Mouse (Mus musculus): ENCODE measurements around the gene Gatd1. TPM values are rescaled to one million over a fixed set of nuclear protein-coding genes. Genes with fewer than 3 reads are reported as not detected.

The Gatd1 gene
- polyA plus RNA-seq, 1 experiment from 2014 or later, result 41.7 TPM

Other genes with a start within 250 kb of the Gatd1 start
- gene Rnh1, start 241.3 kb downstream of the Gatd1 start, polyA plus RNA-seq (2014; fragmentation: Nextera tagmentation; extraction: Ambion mirVana), result 54.7 and 56.7 TPM in 2 replicates
- gene Hras, start 220.1 kb downstream of the Gatd1 start, polyA plus RNA-seq (2014; fragmentation: Nextera tagmentation; extraction: Ambion mirVana), result 70.2 and 96.3 TPM in 2 replicates
- 6.7 and 8.9 TPM in 2 replicates for gene Lrrc56, start 220.0 kb downstream of the Gatd1 start, polyA plus RNA-seq (2014; fragmentation: Nextera tagmentation; extraction: Ambion mirVana)
- gene Lmntd2, start 200.1 kb downstream of the Gatd1 start, polyA plus RNA-seq (2014; fragmentation: Nextera tagmentation; extraction: Ambion mirVana), result 0.94 and 0.95 TPM in 2 replicates
- 23.7 and 23.8 TPM in 2 replicates for gene Rassf7, start 198.3 kb downstream of the Gatd1 start, polyA plus RNA-seq (2014; fragmentation: Nextera tagmentation; extraction: Ambion mirVana)
- gene Phrf1, start 185.4 kb downstream of the Gatd1 start, polyA plus RNA-seq (2014; fragmentation: Nextera tagmentation; extraction: Ambion mirVana), result 64.2 and 78.8 TPM in 2 replicates
- 0.97 and 1.0 TPM in 2 replicates for gene Irf7, start 147.7 kb downstream of the Gatd1 start, polyA plus RNA-seq (2014; fragmentation: Nextera tagmentation; extraction: Ambion mirVana)
- not detected in 2 replicates for gene Cdhr5, start 137.3 kb downstream of the Gatd1 start, polyA plus RNA-seq (2014; fragmentation: Nextera tagmentation; extraction: Ambion mirVana)
- gene Sct, start 135.0 kb downstream of the Gatd1 start, polyA plus RNA-seq (2014; fragmentation: Nextera tagmentation; extraction: Ambion mirVana), result 1.5 and 2.6 TPM in 2 replicates
- gene Drd4, start 122.1 kb downstream of the Gatd1 start, polyA plus RNA-seq (2014; fragmentation: Nextera tagmentation; extraction: Ambion mirVana), result 0.37 and 0.68 TPM in 2 replicates
- gene Deaf1, start 86.4 kb downstream of the Gatd1 start, polyA plus RNA-seq (2014; fragmentation: Nextera tagmentation; extraction: Ambion mirVana), result 118 and 143 TPM in 2 replicates
- gene Tmem80, start 86.4 kb downstream of the Gatd1 start, polyA plus RNA-seq (2014; fragmentation: Nextera tagmentation; extraction: Ambion mirVana), result 39.1 and 41.0 TPM in 2 replicates
- gene Eps8l2, start 75.3 kb downstream of the Gatd1 start, polyA plus RNA-seq (2014; fragmentation: Nextera tagmentation; extraction: Ambion mirVana), result 0.25 and 0.67 TPM in 2 replicates
- gene Taldo1, start 21.9 kb downstream of the Gatd1 start, polyA plus RNA-seq (2014; fragmentation: Nextera tagmentation; extraction: Ambion mirVana), result 418 and 419 TPM in 2 replicates
- gene Cend1, start 15.4 kb upstream of the Gatd1 start, polyA plus RNA-seq (2014; fragmentation: Nextera tagmentation; extraction: Ambion mirVana), result 21.3 and 25.1 TPM in 2 replicates
- gene Slc25a22, start 23.8 kb upstream of the Gatd1 start, polyA plus RNA-seq (2014; fragmentation: Nextera tagmentation; extraction: Ambion mirVana), result 56.0 and 81.6 TPM in 2 replicates
- 5.4 and 5.6 TPM in 2 replicates for gene Pidd1, start 29.9 kb upstream of the Gatd1 start, polyA plus RNA-seq (2014; fragmentation: Nextera tagmentation; extraction: Ambion mirVana)
- gene Rplp2, start 33.2 kb upstream of the Gatd1 start, polyA plus RNA-seq (2014; fragmentation: Nextera tagmentation; extraction: Ambion mirVana), result 740 and 845 TPM in 2 replicates
- gene Pnpla2, start 41.1 kb upstream of the Gatd1 start, polyA plus RNA-seq (2014; fragmentation: Nextera tagmentation; extraction: Ambion mirVana), result 16.3 and 20.5 TPM in 2 replicates
- 3.0 and 4.3 TPM in 2 replicates for gene Cracr2b, start 47.0 kb upstream of the Gatd1 start, polyA plus RNA-seq (2014; fragmentation: Nextera tagmentation; extraction: Ambion mirVana)
- 56.8 and 60.4 TPM in 2 replicates for gene Cd151, start 53.3 kb upstream of the Gatd1 start, polyA plus RNA-seq (2014; fragmentation: Nextera tagmentation; extraction: Ambion mirVana)
- 72.2 and 79.3 TPM in 2 replicates for gene Polr2l, start 61.0 kb upstream of the Gatd1 start, polyA plus RNA-seq (2014; fragmentation: Nextera tagmentation; extraction: Ambion mirVana)
- gene Tspan4, start 61.1 kb upstream of the Gatd1 start, polyA plus RNA-seq (2014; fragmentation: Nextera tagmentation; extraction: Ambion mirVana), result 29.9 and 30.9 TPM in 2 replicates
- gene Chid1, start 125.7 kb upstream of the Gatd1 start, polyA plus RNA-seq (2014; fragmentation: Nextera tagmentation; extraction: Ambion mirVana), result 32.7 and 37.1 TPM in 2 replicates
- 72.4 and 83.6 TPM in 2 replicates for gene Ap2a2, start 148.0 kb upstream of the Gatd1 start, polyA plus RNA-seq (2014; fragmentation: Nextera tagmentation; extraction: Ambion mirVana)
- 0.09 and 0.16 TPM in 2 replicates for gene Muc6, start 241.2 kb upstream of the Gatd1 start, polyA plus RNA-seq (2014; fragmentation: Nextera tagmentation; extraction: Ambion mirVana)

Data from forebrain, embryonic 14.5 days (tissue).